Mouse (Mus musculus) thymus, adult 18-20 months (tissue): Measurements from ENCODE around the gene Ehbp1l1.

Experiments used
- DNase-seq, 2 experiments: peaks; one replicate each; pipeline ENCODE4 v3.0.0; 2022; ENCODE audit warnings: mixed read lengths in 2 of 2

The Ehbp1l1 gene

DNA sequence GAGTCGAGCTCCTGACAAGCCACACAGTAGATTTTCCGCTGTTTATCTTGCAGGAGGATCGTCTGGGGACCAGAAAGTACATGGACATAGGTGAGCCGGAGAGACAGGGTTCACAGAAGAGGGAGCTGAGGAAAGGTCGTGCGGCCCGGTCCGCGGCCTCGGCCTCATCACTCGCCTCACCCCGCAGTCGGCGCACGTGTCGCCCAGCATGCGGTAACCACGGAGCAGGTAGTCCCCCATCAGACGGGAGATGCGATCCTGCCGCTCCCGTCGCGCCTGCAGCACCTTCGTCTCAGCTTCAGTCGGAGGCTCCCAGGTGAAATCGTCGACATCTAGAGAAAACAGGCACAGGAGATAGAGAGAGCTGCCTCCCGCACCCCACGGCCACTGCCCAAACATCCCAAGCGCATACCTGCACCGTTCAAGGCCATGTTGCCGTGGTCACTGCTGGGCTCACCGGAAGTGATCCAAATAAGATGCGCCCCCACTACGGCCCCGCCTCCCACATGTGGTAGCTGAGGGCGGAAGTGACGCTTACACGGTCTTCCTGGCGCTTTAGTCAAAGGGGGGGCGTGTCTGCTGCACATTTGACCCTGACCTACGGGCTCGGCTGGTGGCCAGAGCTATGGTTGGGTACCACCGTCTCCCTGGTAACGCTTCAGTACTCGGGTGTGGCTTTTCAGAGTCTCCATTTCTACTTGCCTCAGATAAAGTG lies 5.3 kb upstream of the Ehbp1l1 start:
- peak; percentile 75 to 83 for DNase-seq

DNA sequence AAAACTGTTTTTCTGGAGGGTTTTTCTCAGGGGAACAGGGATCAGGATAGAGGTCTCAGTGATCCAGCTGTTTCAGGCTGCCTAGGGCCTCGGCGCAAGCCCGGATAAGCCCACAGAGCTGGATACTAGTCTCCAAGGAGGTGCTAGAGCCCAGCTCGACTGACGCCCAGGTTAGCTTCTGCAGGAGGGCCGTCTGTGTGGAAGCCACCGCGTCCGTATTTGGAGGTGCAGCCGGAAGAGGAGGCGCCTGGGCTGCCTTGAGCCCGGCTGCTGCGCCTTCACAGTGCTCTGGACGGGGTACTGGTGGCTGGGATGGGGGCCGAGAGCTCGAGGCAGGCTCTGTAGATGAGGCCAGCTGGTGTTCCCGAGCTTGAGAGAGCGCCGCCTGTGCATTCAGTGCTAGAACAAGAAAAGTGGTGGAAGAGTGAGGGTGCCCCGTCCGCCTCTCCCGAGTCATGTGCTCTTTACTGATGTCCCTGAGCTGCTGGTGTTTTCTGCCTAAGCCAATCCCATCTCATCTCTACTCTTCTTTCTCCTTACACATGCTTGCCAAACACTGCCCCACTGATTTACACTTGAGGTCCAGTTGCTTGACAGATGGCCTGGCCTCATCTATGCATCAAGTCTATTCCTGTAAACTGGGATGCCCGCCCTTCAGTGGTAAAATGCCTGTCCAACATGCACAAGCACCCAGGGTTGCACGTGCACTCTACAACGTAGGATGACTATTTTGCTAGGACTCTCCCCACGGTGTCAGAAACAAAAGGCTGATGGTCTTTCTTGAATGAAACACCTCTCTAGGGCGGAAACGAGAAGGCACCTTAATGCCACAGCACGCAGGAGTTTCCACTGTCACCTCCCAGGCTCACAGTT lies 4.4 kb upstream of the Ehbp1l1 start:
- no peak for DNase-seq

DNA sequence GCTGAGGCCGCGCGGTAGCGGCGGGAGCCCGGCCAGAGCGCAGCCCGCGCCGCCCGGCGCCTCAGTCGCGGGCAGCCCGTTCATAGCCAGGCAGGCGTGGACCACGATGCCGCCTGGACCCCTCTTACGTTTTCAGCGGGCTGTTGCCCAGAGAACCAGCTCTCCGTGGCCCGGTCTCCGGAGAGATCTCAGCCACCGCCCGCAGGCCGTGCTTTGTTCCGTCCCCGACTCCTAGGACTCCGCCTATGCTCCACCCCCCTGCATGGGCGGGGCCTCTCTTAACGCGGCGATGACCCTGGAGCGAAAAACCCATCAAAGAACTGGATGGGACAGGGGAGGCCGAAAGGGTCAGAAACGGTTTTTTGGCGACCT lies 3.3 kb upstream of the Ehbp1l1 start, which contains the start of gene Fam89b:
Gene Fam89b, minus strand, starts transcription at position 210 of the 372 bp plus-strand sequence.
- peak; percentile 70 to 79 for DNase-seq

DNA sequence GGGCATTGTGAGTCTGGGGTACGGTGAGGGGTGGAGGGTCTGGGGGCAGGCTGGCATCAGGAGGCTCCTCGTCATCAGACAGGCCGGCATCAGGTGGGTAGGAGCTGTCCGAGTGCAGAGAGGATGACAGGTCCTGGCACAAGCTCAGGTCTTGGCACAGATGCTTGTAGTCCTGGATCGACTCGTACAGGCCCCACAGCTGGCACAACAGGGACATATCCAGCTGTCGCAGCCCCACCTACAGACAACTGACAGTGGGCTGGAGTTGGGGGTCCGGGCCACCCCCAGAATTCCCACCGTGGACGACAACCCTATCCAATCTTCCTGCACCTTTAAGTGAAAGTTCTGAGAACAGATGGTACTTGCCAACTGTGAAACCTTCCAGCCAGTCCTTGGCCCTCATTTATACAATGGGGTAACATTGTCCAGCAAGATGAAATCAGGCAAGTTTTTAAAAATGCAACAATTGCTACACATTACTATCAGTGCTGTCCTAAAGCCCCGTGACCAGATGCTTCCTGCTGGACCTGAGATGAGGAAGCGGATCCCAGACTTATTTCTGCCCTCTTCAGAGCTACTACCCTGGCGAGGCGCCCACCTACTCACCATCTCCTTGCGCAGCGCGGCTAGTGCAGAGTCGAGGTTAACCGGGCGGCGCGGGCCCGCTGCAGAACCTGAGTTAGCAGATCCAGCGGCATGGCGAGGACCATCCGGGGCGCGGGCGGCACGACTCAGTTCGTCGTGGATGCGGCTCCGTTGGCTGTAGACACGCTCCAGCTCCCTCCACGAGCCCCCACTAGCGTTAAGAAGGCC lies 2.7 kb upstream of the Ehbp1l1 start:
- DNase-seq = peak in 1 of 2 experiments; percentile 35

DNA sequence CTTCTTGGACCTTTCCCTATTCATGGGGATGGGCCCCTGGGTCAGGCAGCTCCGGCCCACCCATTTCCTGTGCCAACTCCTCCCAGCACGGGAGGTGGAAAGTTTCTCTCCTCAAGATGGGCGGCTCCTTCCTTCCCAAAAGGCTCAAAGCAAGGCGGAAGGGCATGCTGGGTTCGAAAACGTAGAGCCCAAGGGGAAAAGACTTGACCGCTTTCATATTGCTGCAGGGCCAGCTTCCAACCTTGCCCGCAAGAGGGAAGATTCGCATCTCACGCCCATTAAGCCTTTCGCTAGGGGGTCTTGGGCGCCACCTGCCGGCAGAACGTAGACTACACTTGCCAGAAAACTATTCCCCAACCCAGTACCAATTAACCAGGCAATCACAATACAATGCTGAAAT lies 1.6 kb upstream of the Ehbp1l1 start:
- peak; percentile 61 to 71 for DNase-seq

DNA sequence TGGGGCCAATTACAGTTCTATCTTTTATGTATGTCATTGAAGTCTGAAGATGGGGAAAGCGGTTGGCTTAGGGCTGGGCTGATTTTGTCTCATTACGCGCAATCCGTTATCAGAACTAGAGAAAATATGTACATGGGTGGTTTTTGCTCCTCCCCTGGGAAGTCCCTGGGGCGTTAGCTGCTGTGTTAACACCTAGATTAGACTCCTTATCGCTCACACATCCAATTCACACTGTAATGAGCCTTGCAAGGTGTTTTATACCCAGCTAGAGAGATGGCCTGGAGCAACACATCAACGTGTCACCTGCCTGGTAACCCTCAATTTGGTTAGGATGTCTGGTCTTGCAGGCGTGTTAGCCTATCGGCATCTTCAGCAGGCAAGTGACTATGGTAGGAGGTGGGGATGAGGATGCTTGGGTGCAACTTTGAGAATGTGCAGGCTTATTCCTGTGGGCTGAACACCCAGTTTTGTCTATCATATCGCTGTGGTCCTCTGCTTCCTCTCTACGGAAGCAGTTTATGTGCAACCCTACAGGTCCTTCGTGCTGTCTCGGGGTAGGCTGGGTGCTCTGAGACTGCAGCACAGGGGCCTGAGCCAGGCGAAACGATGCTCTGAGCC lies 953 bp upstream of the Ehbp1l1 start:
- no peak for DNase-seq

DNA sequence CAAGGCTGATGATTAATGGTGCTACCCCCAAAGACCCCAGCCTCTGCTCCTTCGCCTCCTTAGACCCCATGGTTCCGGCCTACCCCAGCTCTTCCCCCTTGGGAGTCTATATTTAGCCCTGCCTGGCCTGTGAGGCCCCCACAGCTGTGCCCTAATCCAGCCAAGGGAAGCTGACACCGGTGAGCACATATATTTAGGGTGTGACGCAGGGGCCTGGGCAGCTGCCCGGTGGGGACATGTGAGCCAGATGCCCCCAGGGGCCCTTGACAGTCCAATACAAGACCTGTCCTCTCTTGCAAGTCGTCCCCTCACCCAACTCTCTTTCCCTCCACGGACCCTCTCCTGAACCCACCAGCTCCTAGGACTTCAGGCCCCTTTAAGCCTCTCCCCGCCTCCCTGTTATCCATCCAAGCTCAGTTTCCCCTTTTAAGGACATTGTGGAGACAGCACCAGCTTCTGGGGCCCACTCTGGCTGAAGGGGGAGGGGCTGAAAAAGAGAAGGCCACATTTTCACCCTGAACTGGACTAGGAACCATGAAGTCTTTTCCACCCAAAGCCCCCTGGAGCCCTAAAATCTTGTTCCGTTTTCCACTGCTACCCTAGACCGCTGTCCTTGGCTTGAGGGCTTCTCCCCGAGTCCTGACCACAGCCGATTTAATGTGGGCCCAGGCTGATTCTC lies 949 bp downstream of the Ehbp1l1 start:
- no peak for DNase-seq

DNA sequence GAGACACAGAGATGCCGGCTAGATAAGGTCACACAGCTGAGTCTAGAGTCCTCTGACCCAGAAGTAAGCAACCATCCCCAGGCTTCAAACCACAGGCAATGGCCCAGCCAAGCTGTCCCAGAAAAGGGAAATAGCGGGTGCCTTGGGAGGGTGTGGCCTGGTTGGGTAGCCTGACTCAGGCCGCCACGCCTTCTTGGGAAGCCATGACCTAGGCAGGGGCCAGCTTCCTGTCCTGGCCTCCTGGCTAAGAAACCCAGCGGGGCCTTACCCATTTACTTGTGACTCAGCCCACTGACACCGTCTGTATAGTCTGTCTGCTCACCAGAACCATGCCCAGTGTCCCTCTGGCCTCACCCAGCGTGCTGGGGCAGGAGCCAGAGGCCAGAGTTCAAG lies 1.6 kb downstream of the Ehbp1l1 start:
- DNase-seq = peak in 1 of 2 experiments; percentile 40

DNA sequence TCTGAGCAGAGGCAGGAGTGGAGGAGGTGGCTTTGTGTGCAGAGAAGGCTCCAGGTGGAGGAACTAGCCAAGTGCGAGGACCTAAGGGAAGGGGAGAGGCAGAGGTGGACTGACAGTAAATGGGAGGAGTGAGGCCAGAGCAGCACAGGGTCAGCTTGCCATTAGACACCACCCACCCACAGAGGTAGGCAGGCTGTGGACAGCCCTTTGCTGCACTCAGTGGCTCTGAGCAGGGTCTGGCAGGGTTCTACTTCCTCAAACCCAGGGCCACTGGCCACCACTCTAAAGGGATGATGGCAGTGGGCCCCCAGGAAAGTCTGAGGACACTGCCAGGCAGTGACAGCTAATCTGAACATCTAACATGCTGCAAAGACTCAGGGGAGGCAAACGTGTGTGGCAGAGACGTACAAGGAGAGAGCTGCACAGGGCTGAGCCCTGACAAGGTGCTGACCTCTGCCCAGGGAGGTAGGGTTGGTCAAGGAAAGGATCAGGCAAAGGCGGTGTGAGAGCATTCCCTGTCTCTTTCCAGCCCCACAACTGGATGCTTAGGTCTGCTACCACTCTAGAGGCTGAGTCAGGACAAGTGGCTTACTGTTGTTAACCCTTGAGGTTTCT lies 2.1 kb downstream of the Ehbp1l1 start:
- no peak for DNase-seq

DNA sequence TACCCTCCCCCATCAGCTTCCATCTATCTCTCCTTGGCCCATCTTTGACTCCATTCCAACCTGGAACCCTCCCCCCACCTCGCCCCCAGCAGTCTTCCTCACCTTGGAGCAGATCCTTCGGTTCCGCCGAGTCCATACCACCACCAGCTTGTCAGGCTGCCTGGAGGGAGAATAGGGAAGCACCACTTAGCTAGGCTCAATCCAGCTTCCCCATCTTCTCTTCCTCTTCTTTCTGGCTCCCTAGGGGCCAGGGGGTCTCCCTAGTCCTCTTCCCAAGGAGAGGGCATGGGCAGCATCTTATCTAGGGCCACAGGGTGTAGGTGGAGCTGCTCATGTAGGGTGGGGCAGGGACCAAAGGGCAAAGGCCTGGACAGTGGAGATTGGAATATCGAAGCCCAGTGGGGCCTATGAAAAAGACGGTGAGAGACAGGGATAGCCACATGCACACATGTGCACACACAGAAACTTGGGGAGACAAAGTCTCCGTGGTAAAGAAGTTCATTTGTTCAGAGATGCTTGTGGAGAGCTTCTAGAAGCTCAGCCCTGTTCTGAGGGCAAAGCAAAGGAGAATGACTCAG lies 3.2 kb downstream of the Ehbp1l1 start:
- DNase-seq = no peak

DNA sequence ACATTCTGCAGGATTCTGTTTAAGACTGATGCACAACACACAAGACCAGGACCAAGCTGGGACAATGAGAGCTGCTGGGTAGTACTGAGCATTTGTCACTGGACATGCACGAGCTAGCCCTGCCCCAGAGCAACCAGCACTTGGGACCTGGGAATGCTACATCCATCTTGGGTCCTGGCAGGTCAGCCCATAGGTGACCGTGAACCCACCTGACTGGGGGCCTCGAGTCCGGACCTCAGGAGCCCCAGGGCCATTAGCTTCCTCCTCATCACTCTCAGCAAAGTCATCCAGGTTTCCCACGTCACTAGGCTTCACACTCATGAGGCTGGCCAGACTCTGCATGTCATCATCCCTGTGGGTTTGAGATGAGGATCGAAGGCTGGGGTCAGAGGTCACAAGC lies 4.9 kb downstream of the Ehbp1l1 start:
- DNase-seq = no peak

DNA sequence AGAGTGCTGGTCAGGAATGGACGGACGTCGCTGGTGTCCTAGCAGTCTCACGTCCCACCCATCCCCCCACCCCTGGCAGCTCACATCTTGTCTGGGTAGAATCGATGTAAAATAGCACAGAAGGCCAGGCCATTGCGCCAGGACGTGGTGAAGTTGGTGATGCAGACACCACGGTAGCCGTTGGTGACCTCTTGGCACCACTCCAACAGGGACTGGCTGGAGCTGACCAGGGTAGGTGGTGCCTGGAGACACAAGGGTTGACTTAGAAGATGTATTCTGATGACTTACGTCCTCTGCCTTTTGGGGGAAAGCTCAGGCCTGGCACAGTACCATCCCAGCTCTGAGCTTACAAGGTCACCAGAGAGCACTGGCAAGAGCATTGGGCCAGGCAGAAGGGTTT lies 9.2 kb downstream of the Ehbp1l1 start:
- no peak for DNase-seq

DNA sequence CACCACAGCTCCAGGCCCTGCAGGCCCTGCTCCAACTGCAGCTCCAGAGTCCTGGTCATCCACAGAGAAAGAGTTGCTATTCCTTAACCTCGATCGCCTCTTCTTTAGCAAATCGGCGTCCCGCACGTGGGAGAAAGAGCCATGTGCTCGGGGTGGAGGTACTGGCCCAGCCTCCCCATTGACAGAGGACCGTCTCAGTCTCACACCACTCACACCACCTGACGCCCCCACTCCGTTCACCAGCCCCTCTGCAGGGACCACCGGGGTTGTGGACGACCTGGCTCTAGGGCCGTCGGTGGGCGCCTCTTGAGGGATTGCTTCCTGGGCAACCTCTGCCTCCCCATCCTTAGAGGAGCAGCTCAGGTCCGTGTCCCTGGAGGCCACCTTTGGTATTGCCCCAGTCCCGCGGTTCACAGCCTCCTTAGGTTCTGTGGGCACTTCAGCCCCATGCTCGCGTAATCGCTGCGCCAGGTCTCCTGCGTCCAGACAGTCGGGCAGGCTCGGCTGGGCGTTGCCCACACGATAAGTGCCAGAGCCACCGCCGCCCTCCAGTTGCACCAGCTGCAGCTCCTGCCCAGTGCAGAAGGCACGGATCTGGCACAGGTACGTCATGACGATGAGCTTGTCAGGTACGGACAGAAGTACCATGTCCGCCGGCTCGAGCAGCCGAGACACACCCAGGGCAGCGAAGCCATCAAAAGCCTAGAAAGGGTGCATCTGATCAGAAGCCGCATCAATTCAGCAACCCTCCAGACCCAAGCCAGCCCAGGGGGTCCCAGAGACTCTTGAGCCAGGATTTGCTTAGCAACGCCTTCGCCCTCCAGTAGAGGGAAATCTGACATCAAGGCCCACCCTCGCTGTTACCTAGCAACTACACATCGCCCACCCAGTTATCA lies 10.1 kb downstream of the Ehbp1l1 start:
- peak in 1 of 2 experiments; percentile 9 for DNase-seq

DNA sequence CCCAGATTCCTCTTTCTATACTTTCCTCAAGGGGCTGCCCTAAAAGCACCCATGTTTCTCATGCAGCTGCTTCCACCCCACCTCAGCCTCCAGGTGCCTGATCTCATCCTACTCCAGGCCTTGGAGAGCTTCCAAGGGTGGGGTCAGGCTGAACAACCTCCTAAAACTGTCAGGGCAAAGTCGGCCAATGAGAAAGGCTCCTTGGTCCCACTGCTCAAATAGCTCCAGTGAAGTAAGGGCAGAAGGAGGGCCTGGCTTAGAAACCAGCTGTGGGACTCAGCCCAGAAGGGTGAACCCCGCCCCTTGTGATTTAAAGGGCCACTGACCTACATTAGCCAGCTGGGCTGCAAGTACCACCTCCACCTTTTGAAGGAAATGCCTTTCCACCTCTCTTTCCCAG lies 12.4 kb downstream of the Ehbp1l1 start:
- DNase-seq = no peak

DNA sequence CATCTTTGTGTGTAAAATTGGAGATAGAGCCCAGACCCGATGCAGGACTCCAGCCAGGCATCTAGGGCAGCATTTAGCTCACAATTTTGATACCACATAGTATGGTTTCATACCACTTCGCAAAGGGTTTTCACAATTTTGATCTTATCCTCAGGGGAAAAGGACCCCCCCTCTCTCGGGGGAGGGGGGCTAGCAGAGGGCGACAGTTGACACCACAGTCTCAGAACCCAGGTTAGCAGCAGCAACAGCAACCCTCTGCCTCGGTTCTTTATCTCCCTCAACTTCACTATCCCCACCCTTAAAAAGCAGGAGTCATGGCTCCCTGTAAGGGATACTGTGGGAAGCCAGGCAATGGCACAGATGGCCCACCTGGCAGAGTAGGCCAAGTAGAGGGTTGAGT lies 12.9 kb downstream of the Ehbp1l1 start:
- no peak for DNase-seq

DNA sequence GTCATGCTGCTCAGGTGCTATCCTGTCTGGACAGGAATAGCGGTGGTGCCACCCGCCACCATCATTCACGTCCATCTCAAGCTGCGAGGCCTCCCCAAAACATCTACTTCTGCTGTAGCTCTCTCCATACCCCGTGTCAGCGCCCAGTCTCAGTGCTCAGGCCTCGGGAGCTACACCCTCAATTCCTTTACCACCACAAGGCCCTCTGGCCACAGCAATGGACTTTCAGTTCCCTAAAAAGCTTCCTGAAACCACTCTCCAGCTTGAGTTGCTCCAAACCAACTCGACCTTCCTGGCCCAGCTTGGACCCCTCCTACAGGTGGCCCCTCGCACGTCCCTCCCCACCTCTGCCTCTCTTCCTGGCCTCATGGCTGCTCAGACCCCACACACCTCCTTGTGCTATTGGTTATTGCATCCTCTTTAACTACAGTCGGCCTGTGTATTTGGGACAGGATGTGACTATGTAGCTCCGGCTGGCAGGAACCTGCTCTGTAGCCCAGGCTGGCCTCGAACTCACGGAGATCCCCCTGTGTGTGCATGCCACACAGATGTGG lies 14.1 kb downstream of the Ehbp1l1 start:
- peak in 1 of 2 experiments; percentile 6 for DNase-seq

DNA sequence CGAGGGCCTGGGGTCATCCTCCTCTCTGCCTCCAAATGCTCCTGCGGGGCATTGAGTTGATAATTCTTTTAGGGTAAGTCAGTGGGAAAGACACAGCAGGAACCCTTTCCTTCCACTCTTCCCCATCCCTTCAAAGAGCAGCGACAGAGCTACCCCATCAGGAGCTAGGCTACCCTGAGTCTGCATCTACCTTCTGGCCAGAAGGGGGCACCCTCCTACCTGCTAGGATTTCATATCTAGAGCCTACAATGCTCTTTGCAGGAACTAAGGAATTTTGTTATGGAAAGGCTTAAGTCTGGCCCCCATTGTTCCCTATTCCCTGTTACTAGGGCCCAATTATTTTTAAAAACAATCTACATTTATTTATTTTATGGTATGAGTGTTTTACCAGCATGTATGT lies 14.9 kb downstream of the Ehbp1l1 start:
- peak in 1 of 2 experiments; percentile 25 for DNase-seq

DNA sequence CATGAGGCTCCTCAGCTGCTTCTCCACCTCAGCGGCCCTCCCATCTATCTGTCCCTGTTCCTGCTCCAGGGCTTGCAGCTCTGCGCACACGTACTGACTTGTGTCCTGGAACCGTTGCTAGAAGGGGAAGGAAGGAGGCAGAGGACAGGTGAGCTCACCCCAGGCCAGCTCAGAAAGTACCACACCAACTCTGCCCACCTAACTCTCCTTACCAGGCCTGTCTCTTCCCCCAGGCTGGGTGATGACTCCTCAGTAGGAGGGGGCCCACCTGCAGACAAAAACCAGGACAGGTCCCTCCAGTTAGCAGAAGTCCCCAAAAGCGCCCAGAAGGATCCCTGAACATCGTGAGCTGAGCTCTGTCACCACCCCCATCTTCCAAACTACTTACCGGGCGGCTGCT lies 15.5 kb downstream of the Ehbp1l1 start:
- no peak for DNase-seq

DNA sequence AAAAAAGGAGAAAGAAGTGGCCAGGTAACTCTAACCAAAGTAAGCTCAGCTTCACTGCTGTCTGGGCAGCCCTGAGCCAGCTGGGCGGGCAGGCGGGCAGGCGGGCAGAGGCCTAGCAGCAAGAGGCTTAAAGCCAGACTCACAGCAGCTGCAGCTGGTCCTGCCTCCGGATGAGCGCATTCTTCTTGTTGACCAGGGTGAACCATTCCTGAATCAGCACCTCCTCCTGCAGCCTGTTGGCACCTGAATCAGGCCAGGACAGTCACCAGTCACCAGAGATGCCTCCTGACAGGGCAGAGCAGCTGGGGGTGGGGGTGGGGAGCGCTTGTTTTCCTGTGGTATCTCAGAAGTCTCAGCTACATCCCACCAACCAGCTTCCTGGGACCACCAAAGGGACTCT lies 16.0 kb downstream of the Ehbp1l1 start:
- no peak for DNase-seq
